Comparison of ENCODE assay signal across 10 mouse cellular contexts in genomic region chr2:27097776-27098175, GRCm38 (mm10). TPM values are rescaled to one million over a fixed set of nuclear protein-coding genes. Genes with fewer than 3 reads are reported as not detected.
DNase-seq lines count a peak whose midpoint lies in the region; ATAC-seq and TF ChIP-seq lines count a peak whose summit lies in the region.
"Had no signal": no experiment of that assay in that cellular context is flagged by ENCODE, and none has a peak within 500 bp of the region (broad histone marks: within the 10 kb centered on the region; RNA-seq: fewer than 3 reads in every experiment).

No protein-coding gene starts in this region.

- peak overlapping the region; percentile 93 for H3K27ac ChIP-seq in left cerebral cortex, adult 2 months
- 0 out of 2 replicates have a peak overlapping the region, but pooled peaks have one; percentile 23 for H3K27ac ChIP-seq in embryonic facial prominence, embryonic 14.5 days (replicated peaks; ENCODE audit: low read depth, low read length)
- peak overlapping the region; percentile 98 for H3K27ac ChIP-seq in olfactory bulb, adult 2 months (ENCODE audit: insufficient read depth, low read depth, low read length)

- intact Hi-C loops in left cerebral cortex, adult 2 months (cut with DNase I): loop anchor here (5.0 kb wide), 1 partner anchor 70 kb away; the partner anchor contains the start of gene Dbh
- intact Hi-C loops in heart, postnatal 25 days (cut with DNase I): no loop called here

- TF ChIP-seq CTCF in left cerebral cortex, adult 2 months (IDR thresholded peaks at IDR 0.05): no peak
- no peak for TF ChIP-seq CTCF in olfactory bulb, adult 2 months (IDR thresholded peaks at IDR 0.05; ENCODE audit: insufficient read depth, low read depth, low read length)

- no peak overlapping the region for H3K9ac ChIP-seq in embryonic facial prominence, embryonic 14.5 days (ENCODE audit: low read depth, low read length)

- no peak overlapping the region for H3K4me3 ChIP-seq in left cerebral cortex, adult 2 months
- H3K4me3 ChIP-seq in embryonic facial prominence, embryonic 14.5 days (ENCODE audit: low read depth, low read length): no peak overlapping the region
- no peak overlapping the region for H3K4me3 ChIP-seq in olfactory bulb, adult 2 months (ENCODE audit: insufficient read depth, low read depth, low read length)

- peaks cover 26% of the 10 kb centered on the region for H3K4me1 ChIP-seq in embryonic facial prominence, embryonic 14.5 days (ENCODE audit: control insufficient read depth, insufficient read depth, low read length)
- H3K4me1 ChIP-seq in olfactory bulb, adult 2 months (ENCODE audit: control insufficient read depth, insufficient read depth, low read length): peaks cover 52% of the 10 kb centered on the region

- 10% methylated on average over 6 of the region's 6 CpGs for WGBS in embryonic facial prominence, embryonic 14.5 days
- 11% methylated on average over 6 of the region's 6 CpGs for WGBS in olfactory bulb, adult 2 months

- no peaks in the 10 kb centered on the region for H3K27me3 ChIP-seq in embryonic facial prominence, embryonic 14.5 days (replicated peaks; ENCODE audit: control insufficient read depth, insufficient read depth, low read length)

- peak; percentile 66 for ATAC-seq in embryonic facial prominence, embryonic 14.5 days (ENCODE audit: low read depth)

- H3K4me2 ChIP-seq in embryonic facial prominence, embryonic 14.5 days (ENCODE audit: low read depth, low read length): no peak overlapping the region

- TF ChIP-seq POLR2A in olfactory bulb, adult 2 months (IDR thresholded peaks at IDR 0.05; ENCODE audit: insufficient read depth, low read depth, low read length): no peak

- DNase-seq in left cerebral cortex, adult 2 months (ENCODE audit: extremely low spot score in 1 of 2, low spot score in 2 of 2): no peak
- no peak for DNase-seq in left cerebral cortex, adult 18-20 months (ENCODE audit: low spot score in 2 of 2)
- DNase-seq in embryonic facial prominence, embryonic 14.5 days (ENCODE audit: low spot score): peak; percentile 88
- peak; percentile 49 for DNase-seq in heart, postnatal 25 days (ENCODE audit: low spot score)
- DNase-seq in layer of hippocampus, postnatal 10 days (ENCODE audit: low spot score in 2 of 2): peak; percentile 47 to 49
- DNase-seq in right cerebral cortex, postnatal 14 days: no peak
- DNase-seq in cerebellum, adult 9-10 months: no peak

- H3K9me3 ChIP-seq in embryonic facial prominence, embryonic 14.5 days (ENCODE audit: control insufficient read depth, low read length): no peaks in the 10 kb centered on the region

- H3K36me3 ChIP-seq in embryonic facial prominence, embryonic 14.5 days (ENCODE audit: control insufficient read depth, insufficient read depth, low read length): no peaks in the 10 kb centered on the region

RNA-seq across cellular contexts. Expression of gene Adamtsl2, which starts 18.6 kb away (rescaled TPM):
- 10 to 100 TPM; 16.2 to 21.4 TPM for total RNA-seq in left cerebral cortex, adult 2 months (2021)
- total RNA-seq in left cerebral cortex, adult 18-20 months (2021): 10 to 100 TPM; 15.5 to 21.8 TPM
- 4.6 and 8.0 TPM in 2 replicates for polyA plus RNA-seq in embryonic facial prominence, embryonic 14.5 days (2014; fragmentation: Nextera tagmentation; extraction: Ambion mirVana)
- total RNA-seq in heart, postnatal 25 days (2021): 10 to 100 TPM; 19.1 to 26.8 TPM
- total RNA-seq in layer of hippocampus, postnatal 10 days (2021): 10 to 100 TPM; 16.1 to 18.1 TPM
- not detected in 2 replicates for polyA plus RNA-seq in olfactory bulb, adult 2 months (2012; ENCODE audit: insufficient read depth, insufficient read length, low replicate concordance, missing spikeins)

RNA-seq across cellular contexts. Expression of gene Mymk, which starts 25.8 kb away (rescaled TPM):
- total RNA-seq in left cerebral cortex, adult 2 months (2021): under 1 TPM in 1 of 2 experiments, not detected in 1; 0.75 TPM
- total RNA-seq in left cerebral cortex, adult 18-20 months (2021): under 1 TPM; 0.52 to 1.00 TPM
- polyA plus RNA-seq in embryonic facial prominence, embryonic 14.5 days (2014; fragmentation: Nextera tagmentation; extraction: Ambion mirVana): 90.3 and 111 TPM in 2 replicates
- not detected for total RNA-seq in heart, postnatal 25 days (2021)
- total RNA-seq in layer of hippocampus, postnatal 10 days (2021): 1 to 10 TPM; 1.0 to 1.4 TPM
- polyA plus RNA-seq in olfactory bulb, adult 2 months (2012; ENCODE audit: insufficient read depth, insufficient read length, low replicate concordance, missing spikeins): not detected in 2 replicates
- polyA plus RNA-seq: small intestine, adult 2 months had no signal

RNA-seq across cellular contexts. Expression of gene Fam163b, which starts 44.5 kb away (rescaled TPM):
- total RNA-seq in left cerebral cortex, adult 2 months (2021): 100 to 1,000 TPM; 103 to 109 TPM
- total RNA-seq in left cerebral cortex, adult 18-20 months (2021): 100 to 1,000 TPM in 1 of 2 experiments, 10 to 100 TPM in 1; 98.9 to 107 TPM
- 0.31 and 0.35 TPM in 2 replicates for polyA plus RNA-seq in embryonic facial prominence, embryonic 14.5 days (2014; fragmentation: Nextera tagmentation; extraction: Ambion mirVana)
- total RNA-seq in heart, postnatal 25 days (2021): under 1 TPM; 0.34 to 0.48 TPM
- total RNA-seq in layer of hippocampus, postnatal 10 days (2021): 100 to 1,000 TPM; 105 to 107 TPM
- 155 TPM in 1 of 2 replicates, not detected in the other for polyA plus RNA-seq in olfactory bulb, adult 2 months (2012; ENCODE audit: insufficient read depth, insufficient read length, low replicate concordance, missing spikeins)
- polyA plus RNA-seq: Patski had no signal

Comparison
In these comparisons a context has a peak if more than half of its experiments do, and no peak if none do; other contexts are left out.
1. DNase-seq: peak in embryonic facial prominence, embryonic 14.5 days (single experiment), heart, postnatal 25 days (single experiment) and layer of hippocampus, postnatal 10 days (2 of 2); none in left cerebral cortex, adult 2 months (0 of 2), left cerebral cortex, adult 18-20 months (0 of 2), right cerebral cortex, postnatal 14 days (single experiment) and cerebellum, adult 9-10 months (single experiment).
2. H3K27ac ChIP-seq: peak in every context shown above with its lines; median percentile 98 in olfactory bulb, adult 2 months; 93 in left cerebral cortex, adult 2 months; 23 in embryonic facial prominence, embryonic 14.5 days.
3. RNA of gene Fam163b, which starts 44.5 kb away (total RNA-seq): 103 to 109 TPM in left cerebral cortex, adult 2 months, 105 to 107 TPM in layer of hippocampus, postnatal 10 days and 98.9 to 107 TPM in left cerebral cortex, adult 18-20 months; 0.34 to 0.48 TPM in heart, postnatal 25 days; every median in the first group is over 10 times any median in the second.